Mouse (Mus musculus) lung, adult 2 months (tissue): ENCODE measurements around the gene Shisa5.

Experiments
- CTCF ChIP-seq: fragments of 200-500 bp; IDR thresholded peaks from 2 replicates; pipeline ENCODE4 v1.5.1; 2011; ENCODE audit warnings: mild to moderate bottlenecking, low read length, control low read depth; ENCODE audit not compliant: insufficient read depth
- POLR2A ChIP-seq: fragments of 200-500 bp; IDR thresholded peaks from 2 replicates; pipeline ENCODE4 v1.6.1; 2011; ENCODE audit warnings: low read depth, mild to moderate bottlenecking, control low read depth, low read length, borderline replicate concordance; ENCODE audit errors: extremely low read depth

DNA sequence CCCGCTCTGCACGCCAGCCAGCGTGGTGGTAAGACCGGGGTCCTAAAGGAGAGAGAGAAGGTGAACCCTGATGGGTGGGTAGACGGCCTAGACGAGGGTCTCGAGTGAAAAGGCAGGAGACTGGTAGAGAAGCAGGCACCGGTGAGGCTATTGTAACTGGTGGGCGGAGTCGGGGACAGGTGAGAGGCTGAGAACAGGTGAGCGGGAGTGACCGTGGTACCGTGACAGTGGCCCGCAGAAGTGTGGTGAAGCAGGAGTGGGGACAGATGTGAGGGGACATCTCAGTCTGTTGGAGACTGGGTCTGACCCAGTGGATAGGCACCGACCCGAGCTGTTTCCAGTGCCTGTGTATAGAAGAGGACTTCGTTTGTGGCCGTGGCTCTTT is 46.3 kb upstream of the Shisa5 start:
- TF ChIP-seq CTCF (no peak), POLR2A (no peak)
